Mouse (Mus musculus): Measurements from ENCODE around the gene Tmem132c. TPM values are rescaled to one million over a fixed set of nuclear protein-coding genes. Genes with fewer than 3 reads are reported as not detected.
"Not testable (repeated sequence)": the region's sequence is repeated elsewhere in the genome, so short reads cannot be mapped to it uniquely, and the experiment has no call there.

Tmem132c gene
- polyA plus RNA-seq, 1 experiment: 0.20 TPM

- TF ChIP-seq CTCF (IDR thresholded peaks at IDR 0.05; ENCODE audit: control insufficient read depth, insufficient read depth, insufficient replicate concordance, low read depth, low read length): peak; percentile 61; the same call in 1 of the 2 replicates
- H3K27ac ChIP-seq (ENCODE audit: control insufficient read depth, insufficient read depth, low read depth, low read length); H3K4me1 ChIP-seq (ENCODE audit: control insufficient read depth, insufficient read depth, low read length); H3K27me3 ChIP-seq (ENCODE audit: control insufficient read depth, insufficient read depth, low read length); H3K36me3 ChIP-seq (ENCODE audit: control insufficient read depth, insufficient read depth, low read length); H3K4me3 ChIP-seq (ENCODE audit: control insufficient read depth, low read depth, low read length): not testable (repeated sequence)
Observed at GRCm38 (mm10) chr5:127357878-127358277, 116.3 kb downstream of the Tmem132c start.

DNA sequence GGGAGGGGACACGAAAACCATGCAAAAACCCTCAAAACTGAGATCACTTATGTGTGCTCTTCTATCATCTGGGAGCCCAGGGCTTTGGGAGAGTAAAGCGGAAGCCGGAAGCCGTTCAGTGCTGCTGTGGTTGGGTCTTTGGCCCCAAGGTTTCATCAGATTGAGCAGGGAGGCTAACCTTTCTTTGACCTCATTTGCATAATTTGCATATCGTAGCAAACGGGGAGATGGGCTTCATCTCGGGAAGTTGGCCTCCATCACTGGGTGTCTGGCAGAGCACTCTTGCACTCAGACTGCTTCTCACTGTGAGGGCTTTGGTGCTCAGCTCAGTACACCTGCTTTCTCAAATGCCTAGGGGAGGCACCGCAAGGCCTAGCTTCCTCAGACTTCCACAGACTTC lies 119.5 kb downstream of the Tmem132c start:
- TF ChIP-seq POLR2A (IDR thresholded peaks at IDR 0.05; ENCODE audit: control insufficient read depth, low read depth, low read length) (no peak), CTCF (IDR thresholded peaks at IDR 0.05; ENCODE audit: control insufficient read depth, insufficient read depth, insufficient replicate concordance, low read depth, low read length) (no peak)
- peaks cover 3% of the 10 kb centered on the region; the same call in 1 of the 2 replicates for H3K4me1 ChIP-seq (ENCODE audit: control insufficient read depth, insufficient read depth, low read length)
- no peak overlapping the region for H3K4me3 ChIP-seq (ENCODE audit: control insufficient read depth, low read depth, low read length)
- no peak overlapping the region for H3K27ac ChIP-seq (ENCODE audit: control insufficient read depth, insufficient read depth, low read depth, low read length)
- H3K36me3 ChIP-seq (ENCODE audit: control insufficient read depth, insufficient read depth, low read length): no peaks in the 10 kb centered on the region
- H3K27me3 ChIP-seq (ENCODE audit: control insufficient read depth, insufficient read depth, low read length): no peaks in the 10 kb centered on the region

DNA sequence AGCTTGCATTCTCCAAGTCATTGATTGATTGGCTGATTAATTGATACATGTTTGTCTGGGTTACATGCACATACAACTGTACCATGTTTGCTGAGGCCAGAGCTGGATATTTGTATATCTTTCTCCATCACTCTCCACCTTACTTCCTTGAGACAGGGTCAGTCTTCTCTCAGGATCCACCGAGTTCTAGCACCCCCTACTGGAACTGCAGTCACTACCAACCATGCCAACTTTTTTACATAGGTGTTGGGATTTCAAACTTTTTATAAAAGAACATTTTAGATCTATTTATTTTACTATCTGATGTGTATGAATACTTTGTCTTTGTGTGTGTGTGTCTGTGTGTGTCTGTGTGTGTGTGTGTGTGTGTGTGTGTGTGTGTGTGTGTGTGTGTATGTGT lies 123.5 kb downstream of the Tmem132c start:
- TF ChIP-seq POLR2A (IDR thresholded peaks at IDR 0.05; ENCODE audit: control insufficient read depth, low read depth, low read length): no peak
- TF ChIP-seq CTCF (IDR thresholded peaks at IDR 0.05; ENCODE audit: control insufficient read depth, insufficient read depth, insufficient replicate concordance, low read depth, low read length): no peak
- H3K36me3 ChIP-seq (ENCODE audit: control insufficient read depth, insufficient read depth, low read length): no peaks in the 10 kb centered on the region
- H3K27ac ChIP-seq (ENCODE audit: control insufficient read depth, insufficient read depth, low read depth, low read length): no peak overlapping the region
- no peaks in the 10 kb centered on the region for H3K27me3 ChIP-seq (ENCODE audit: control insufficient read depth, insufficient read depth, low read length)
- H3K4me3 ChIP-seq (ENCODE audit: control insufficient read depth, low read depth, low read length): no peak overlapping the region
- no peaks in the 10 kb centered on the region for H3K4me1 ChIP-seq (ENCODE audit: control insufficient read depth, insufficient read depth, low read length)

DNA sequence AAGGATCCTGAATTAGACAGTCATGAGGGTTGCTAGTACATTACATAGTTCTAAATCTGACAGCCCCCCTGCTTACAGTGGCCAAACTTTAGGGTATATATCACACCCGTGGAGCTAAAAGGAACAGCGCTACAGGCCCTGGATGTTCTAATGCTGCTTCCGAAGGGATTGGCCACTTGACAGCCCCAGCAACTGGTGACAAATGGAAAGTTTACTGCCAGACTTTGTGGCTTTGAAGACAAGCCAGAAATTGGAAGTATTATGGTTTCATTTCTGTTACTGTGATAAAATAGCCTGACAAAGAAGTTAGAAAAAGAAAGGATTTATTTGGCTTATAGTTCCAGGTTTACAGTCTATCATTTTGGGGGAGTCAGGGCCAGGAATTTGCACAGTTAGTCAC lies 126.6 kb downstream of the Tmem132c start:
- Histone ChIP-seq H3K4me3 (ENCODE audit: control insufficient read depth, low read depth, low read length) (no peak overlapping the region), H3K36me3 (ENCODE audit: control insufficient read depth, insufficient read depth, low read length) (no peaks in the 10 kb centered on the region), H3K27me3 (ENCODE audit: control insufficient read depth, insufficient read depth, low read length) (no peaks in the 10 kb centered on the region), H3K4me1 (ENCODE audit: control insufficient read depth, insufficient read depth, low read length) (no peaks in the 10 kb centered on the region), H3K27ac (ENCODE audit: control insufficient read depth, insufficient read depth, low read depth, low read length) (no peak overlapping the region)
- TF ChIP-seq CTCF (IDR thresholded peaks at IDR 0.05; ENCODE audit: control insufficient read depth, insufficient read depth, insufficient replicate concordance, low read depth, low read length) (no peak), POLR2A (IDR thresholded peaks at IDR 0.05; ENCODE audit: control insufficient read depth, low read depth, low read length) (no peak)

GRCm38 (mm10) chr5:127369812-127370211 lies 128.2 kb downstream of the Tmem132c start:
- Histone ChIP-seq H3K27ac (ENCODE audit: control insufficient read depth, insufficient read depth, low read depth, low read length) (no peak overlapping the region), H3K4me3 (ENCODE audit: control insufficient read depth, low read depth, low read length) (no peak overlapping the region), H3K27me3 (ENCODE audit: control insufficient read depth, insufficient read depth, low read length) (no peaks in the 10 kb centered on the region), H3K36me3 (ENCODE audit: control insufficient read depth, insufficient read depth, low read length) (no peaks in the 10 kb centered on the region), H3K4me1 (ENCODE audit: control insufficient read depth, insufficient read depth, low read length) (peaks cover 2% of the 10 kb centered on the region; the same call in 1 of the 2 replicates)
- TF ChIP-seq POLR2A (IDR thresholded peaks at IDR 0.05; ENCODE audit: control insufficient read depth, low read depth, low read length): no peak
- TF ChIP-seq CTCF (IDR thresholded peaks at IDR 0.05; ENCODE audit: control insufficient read depth, insufficient read depth, insufficient replicate concordance, low read depth, low read length): no peak

DNA sequence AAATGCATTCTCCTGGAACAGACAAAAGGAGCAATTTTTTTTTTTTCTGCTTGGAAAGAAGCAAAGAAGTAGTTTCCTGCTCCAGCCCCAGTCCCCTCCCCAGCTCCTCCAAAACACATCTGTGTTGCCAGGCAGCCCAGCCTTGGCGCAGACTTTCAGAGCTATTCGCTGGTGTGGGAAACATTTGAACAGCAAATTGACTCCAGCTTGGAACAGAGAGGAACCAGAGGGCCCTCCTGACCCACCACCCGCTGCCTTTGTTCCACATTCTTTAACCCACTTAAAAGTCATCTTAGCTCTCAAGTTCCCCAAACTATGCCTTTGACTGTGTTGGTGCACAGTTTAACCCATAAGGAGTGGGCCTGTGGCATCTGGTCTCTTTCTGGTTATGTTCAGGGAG lies 128.9 kb downstream of the Tmem132c start:
- H3K27ac ChIP-seq (ENCODE audit: control insufficient read depth, insufficient read depth, low read depth, low read length): no peak overlapping the region
- TF ChIP-seq CTCF (IDR thresholded peaks at IDR 0.05; ENCODE audit: control insufficient read depth, insufficient read depth, insufficient replicate concordance, low read depth, low read length) (no peak), POLR2A (IDR thresholded peaks at IDR 0.05; ENCODE audit: control insufficient read depth, low read depth, low read length) (no peak)
- no peaks in the 10 kb centered on the region for H3K27me3 ChIP-seq (ENCODE audit: control insufficient read depth, insufficient read depth, low read length)

GRCm38 (mm10) chr5:127374251-127374650 lies 132.6 kb downstream of the Tmem132c start:
- H3K36me3 ChIP-seq (ENCODE audit: control insufficient read depth, insufficient read depth, low read length): no peaks in the 10 kb centered on the region
- H3K4me1 ChIP-seq (ENCODE audit: control insufficient read depth, insufficient read depth, low read length): peaks cover 2% of the 10 kb centered on the region; the same call in 1 of the 2 replicates
- no peak overlapping the region for H3K4me3 ChIP-seq (ENCODE audit: control insufficient read depth, low read depth, low read length)
- H3K27me3 ChIP-seq (ENCODE audit: control insufficient read depth, insufficient read depth, low read length): no peaks in the 10 kb centered on the region
- H3K27ac ChIP-seq (ENCODE audit: control insufficient read depth, insufficient read depth, low read depth, low read length): no peak overlapping the region
- TF ChIP-seq CTCF (IDR thresholded peaks at IDR 0.05; ENCODE audit: control insufficient read depth, insufficient read depth, insufficient replicate concordance, low read depth, low read length): no peak
- no peak for TF ChIP-seq POLR2A (IDR thresholded peaks at IDR 0.05; ENCODE audit: control insufficient read depth, low read depth, low read length)

More for the DNA sequence above, 128.9 kb downstream of the Tmem132c start:
- Histone ChIP-seq H3K4me3 (ENCODE audit: control insufficient read depth, low read depth, low read length) (no peak overlapping the region), H3K4me1 (ENCODE audit: control insufficient read depth, insufficient read depth, low read length) (peaks cover 2% of the 10 kb centered on the region; the same call in 1 of the 2 replicates), H3K36me3 (ENCODE audit: control insufficient read depth, insufficient read depth, low read length) (no peaks in the 10 kb centered on the region)

DNA sequence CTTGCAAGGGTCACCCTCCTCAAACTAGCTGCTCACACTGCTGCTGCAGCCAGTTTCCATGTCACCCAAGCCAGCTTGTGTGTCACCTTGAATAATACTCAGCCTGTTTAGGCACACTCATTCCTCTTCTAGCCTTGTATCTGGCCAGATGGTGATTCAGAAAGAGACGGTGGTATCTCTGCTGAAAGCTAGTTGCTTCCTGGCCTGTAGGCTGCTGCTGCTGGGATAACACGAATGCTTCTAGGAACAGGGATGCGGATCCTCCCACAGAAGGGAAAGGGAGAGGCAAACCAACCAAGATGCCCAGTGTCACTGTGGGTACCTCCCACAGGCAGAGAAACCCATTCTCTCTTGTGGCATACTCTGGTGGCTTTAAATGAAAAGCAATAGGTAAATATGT lies 134.0 kb downstream of the Tmem132c start:
- no peak overlapping the region for H3K27ac ChIP-seq (ENCODE audit: control insufficient read depth, insufficient read depth, low read depth, low read length)
- H3K36me3 ChIP-seq (ENCODE audit: control insufficient read depth, insufficient read depth, low read length): no peaks in the 10 kb centered on the region
- TF ChIP-seq POLR2A (IDR thresholded peaks at IDR 0.05; ENCODE audit: control insufficient read depth, low read depth, low read length) (no peak), CTCF (IDR thresholded peaks at IDR 0.05; ENCODE audit: control insufficient read depth, insufficient read depth, insufficient replicate concordance, low read depth, low read length) (no peak)
- no peaks in the 10 kb centered on the region for H3K27me3 ChIP-seq (ENCODE audit: control insufficient read depth, insufficient read depth, low read length)
- H3K4me1 ChIP-seq (ENCODE audit: control insufficient read depth, insufficient read depth, low read length): peaks cover 2% of the 10 kb centered on the region; the same call in 1 of the 2 replicates
- peak overlapping the region; percentile 29; the same call in 1 of the 2 replicates for H3K4me3 ChIP-seq (ENCODE audit: control insufficient read depth, low read depth, low read length)

Data from testis, adult 2 months (tissue).